Mouse (Mus musculus) heart, postnatal 0 days (tissue): ENCODE measurements at regions not wholly inside any gene's neighbourhood (a gene's known extent, or its start where the extent isn't known, plus 50 kb on each side); places are given as distances from the start of the nearest gene placed in this dataset.

Experiments used
- CTCF ChIP-seq: IDR thresholded peaks from 2 replicates; pipeline ENCODE4 v1.5.1; 2016; ENCODE audit warnings: antibody characterized with exemption, control low read depth, low read depth
- EP300 ChIP-seq: IDR thresholded peaks from 2 replicates; pipeline ENCODE4 v1.6.1; 2016; ENCODE audit warnings: antibody characterized with exemption, low read depth

GRCm38 (mm10) chr11:114570076-114570475 is 98.2 kb upstream of the Rpl38 start:
- TF ChIP-seq CTCF (no peak), EP300 (no peak)
